Mouse (Mus musculus) frontal cortex, postnatal 25 days (tissue): Measurements from ENCODE around the gene Fbxl17.

Source experiments
- DNase-seq, 2 experiments: peaks; one replicate each; pipeline ENCODE4 v3.0.0; 2022; ENCODE audit warnings: low spot score in 2 of 2

The Fbxl17 gene

DNA sequence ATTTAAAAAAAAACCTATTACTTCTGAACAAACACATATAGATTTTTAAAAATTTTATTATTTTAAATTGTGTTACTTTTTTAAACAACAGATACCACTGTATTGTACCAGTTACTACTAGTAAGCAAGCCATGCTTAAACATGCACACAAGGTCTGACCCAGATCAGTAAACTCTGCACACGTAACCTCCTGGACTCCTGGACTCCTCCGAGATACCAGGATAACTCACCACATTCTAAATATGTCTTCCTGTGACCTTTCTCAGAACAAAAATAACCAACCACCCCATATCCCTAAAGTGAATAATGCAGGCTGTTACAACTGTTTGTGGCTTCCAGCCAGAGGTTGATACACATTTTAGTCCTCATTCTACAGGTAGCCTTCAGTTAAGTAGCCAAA lies 170.9 kb downstream of the Fbxl17 start:
- no peak for DNase-seq

DNA sequence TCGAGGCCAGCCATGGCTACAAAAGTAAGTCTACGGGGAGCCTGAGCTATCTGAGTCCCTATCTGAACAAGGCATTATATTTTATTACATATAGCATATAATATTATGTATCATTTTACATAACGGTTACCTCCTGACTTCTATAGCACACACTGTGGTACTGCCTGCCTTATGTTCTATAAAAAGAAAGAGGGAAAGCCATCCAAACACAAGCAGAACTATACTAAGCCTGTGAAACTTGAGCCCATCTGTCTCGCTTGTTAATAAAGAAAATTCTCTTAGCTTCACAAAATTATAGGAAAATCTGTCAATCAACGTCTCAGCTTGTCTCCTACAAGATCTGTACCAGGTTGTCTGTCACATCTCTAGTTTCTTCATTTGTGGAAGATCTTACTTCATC lies 173.6 kb downstream of the Fbxl17 start:
- DNase-seq = no peak

DNA sequence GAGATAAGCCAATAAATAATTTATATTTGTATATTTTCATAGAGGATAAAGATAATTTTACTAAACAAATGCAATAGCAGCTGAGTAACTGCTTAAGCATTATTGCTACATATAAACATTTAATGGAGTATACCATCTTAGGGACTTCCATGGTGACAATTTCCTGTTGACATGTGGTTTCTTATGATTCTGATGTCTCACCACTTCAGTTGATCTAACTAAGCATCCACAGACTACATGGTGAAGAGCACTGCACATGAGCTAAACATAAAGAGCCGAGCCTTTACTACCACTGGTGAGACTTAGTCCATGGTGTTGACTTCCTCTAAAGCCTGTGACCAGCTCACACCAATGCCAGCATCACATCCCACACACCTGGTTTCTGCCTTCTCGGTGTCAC lies 175.1 kb downstream of the Fbxl17 start:
- DNase-seq = no peak

DNA sequence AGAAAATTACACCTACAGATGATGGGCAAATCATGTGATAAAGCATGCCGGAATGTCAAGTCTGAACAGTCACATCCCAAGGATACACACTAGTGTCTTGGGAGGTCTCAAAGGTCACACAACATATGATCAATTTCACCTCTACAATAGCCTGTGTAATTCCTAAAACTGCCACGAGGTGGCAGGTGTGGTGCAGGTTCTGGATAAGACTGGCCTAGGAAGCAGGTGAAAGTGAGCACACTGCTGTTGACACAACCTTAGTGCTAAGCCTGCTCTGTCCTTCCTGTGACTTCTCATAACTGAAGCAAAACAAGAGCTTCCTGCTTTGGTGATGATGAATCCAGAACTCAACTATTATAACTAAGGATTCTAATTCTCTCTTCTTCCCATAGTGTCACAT lies 175.8 kb downstream of the Fbxl17 start:
- DNase-seq = peak; percentile 54 to 65

DNA sequence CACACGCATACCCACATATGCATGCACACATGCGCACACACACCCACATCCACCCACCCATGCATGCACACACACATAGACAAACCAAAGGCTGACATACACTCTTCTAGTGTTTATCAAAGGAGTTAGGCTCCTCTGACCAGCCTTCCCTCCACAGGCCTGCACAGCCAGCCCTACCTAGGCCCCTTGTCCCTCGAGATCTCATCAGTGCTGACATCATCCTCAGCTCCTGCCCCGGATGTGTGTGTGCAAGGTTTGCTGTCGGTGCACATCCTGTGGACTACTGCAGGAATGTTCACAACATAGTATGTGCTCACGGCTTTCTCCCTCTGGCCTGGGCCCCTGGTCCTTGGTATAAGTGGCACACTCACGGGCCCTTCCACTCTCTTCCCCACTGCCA lies 177.0 kb downstream of the Fbxl17 start:
- DNase-seq = no peak

DNA sequence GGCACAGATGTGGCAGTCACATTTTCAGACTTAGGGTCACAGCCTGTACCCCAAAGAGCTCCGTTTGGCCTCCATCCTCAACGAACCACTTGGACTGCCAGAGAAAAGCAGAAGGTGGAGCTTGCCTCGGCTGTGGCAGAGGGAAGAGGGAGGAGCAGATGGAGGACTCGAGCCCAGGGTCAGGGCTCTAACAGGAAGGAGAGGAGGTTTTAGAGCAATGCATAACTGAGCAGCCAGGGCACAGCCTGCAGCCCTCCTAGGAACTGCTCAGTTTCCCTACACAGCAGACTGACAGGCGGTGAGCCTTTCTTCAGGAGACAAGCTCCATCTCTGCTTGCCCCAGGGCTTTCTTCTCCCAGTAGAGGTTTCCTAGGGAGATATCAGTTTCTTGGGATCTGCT lies 178.5 kb downstream of the Fbxl17 start:
- DNase-seq = no peak

DNA sequence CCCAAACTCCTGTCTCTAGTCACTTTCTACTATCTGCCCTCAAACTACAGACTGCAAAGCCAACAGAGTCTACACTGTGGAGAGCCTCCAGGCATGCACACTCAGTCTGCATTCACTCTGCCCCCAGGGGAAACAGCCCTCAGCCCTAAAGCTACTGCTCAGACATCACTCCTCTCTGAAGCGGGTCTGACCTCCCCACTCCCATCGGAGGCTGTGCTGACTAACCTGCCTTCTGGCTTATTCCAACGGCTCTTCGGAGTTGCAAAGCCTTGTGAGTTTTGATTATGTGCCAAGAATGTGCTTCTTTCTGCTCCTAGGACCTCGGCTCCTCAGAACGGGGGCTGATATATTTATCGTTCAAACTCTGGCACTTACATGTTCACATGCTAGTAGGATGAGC lies 182.3 kb downstream of the Fbxl17 start:
- no peak for DNase-seq

DNA sequence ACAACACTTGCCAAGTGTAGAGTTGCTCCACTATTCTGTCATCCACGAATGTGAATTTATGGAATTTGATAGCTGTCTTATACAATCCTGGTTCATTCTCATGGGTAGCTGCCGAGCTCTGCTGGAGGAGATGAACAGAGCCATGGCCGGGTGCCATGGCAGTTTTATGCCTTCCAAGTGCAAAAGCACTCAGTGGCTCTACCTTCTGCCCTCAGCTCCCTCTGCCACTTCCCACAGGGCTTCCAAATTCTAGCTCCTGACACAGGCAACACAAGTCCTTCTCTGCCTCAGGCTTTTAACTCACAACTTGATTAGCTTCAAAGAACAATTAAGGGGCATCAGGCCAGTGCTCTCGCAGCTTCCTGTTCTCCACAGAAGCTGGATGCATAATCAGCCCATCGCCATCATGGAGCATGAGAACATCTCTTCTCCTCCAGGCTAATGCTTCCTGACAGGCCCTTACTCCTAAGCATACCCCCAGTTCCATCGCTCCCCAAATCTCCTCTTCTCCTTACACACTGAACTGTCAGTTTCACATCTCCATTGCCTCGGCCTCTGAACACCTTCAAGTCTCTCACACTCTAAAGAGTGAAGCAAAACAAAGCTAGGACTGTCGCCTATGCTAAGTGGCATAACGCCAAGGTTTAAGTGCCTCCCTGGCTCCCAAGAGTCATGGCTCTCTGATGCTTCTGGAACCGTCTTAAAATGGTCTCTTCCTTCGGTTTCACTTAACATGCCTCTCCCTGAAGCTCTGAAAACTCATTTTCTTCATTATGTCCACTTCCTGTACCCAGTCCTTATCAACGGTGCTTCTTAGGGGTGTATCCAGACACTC lies 184.0 kb downstream of the Fbxl17 start:
- DNase-seq = no peak

DNA sequence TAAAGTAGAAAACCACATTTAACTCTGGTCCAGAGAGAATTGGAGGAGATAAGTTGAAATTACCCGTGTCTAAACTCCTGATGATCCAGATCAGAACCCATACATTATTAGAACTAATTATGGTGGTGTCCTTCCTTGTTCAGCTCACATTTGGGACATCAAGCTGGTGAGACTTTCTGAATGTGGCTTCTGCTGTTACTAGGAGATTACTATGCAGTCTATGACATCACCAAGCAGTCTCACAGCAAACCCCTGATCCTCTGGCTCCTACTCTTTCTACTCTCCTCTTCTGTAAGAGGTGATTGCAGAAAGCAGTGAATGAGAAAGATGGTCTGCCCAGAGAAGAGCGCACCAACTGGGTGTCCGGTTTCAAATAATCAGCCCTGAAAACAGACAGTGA lies 187.0 kb downstream of the Fbxl17 start:
- DNase-seq = no peak

DNA sequence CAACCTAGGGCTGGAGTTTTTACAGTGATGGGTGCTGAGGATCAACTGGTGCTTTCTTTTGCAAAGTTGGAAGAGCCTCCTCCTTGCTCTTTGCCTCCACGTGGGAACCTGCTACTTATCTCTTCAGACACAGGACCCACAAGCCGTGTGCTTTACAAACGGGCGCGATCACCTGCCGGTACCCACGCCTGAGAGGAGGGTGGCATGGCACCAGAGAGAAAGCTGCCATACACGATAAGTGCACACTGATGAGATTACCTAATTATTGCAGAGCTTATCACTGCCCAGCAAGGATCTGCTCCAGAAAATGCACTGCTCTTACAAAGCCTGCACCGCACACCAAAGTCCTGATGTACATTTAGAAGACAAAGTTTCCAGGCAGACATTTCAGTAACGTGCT lies 187.5 kb downstream of the Fbxl17 start:
- DNase-seq = no peak

DNA sequence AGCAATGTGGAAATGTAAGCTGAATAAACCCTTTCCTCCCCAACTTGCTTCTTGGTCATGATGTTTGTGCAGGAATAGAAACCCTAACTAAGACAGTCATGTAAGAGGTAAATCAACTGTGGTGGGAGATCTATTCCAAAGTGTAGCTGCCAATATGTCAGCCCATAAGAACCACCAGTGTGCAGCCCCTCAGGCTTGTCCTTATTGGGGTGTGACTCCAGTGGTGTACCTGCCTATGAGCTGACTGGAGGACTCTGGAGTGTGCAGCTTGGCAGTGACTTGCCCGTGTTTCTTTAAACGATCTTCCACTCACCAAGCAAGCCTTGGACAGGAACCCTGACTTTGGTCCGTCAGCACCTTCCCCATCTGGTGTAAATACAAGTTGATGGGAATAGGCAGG lies 188.2 kb downstream of the Fbxl17 start:
- DNase-seq = no peak

DNA sequence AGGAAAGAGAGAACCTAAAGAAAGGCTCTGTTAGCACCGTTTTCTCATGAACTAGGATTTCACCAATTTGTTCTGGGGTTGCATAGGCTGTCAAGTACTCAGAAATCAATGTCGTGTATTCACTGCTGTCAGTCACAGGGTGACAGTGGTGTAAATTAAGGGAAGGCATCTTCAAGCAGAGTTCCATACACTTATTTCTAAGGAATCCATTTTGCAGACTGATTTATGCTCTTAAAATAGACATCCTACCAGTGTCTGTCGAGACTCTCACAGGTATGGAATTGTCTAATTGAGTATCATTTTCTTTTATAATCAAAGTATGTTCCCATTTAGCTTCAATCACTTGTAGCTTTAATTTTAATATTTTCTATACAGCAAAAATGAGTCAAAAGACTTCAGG lies 189.8 kb downstream of the Fbxl17 start:
- DNase-seq = no peak

DNA sequence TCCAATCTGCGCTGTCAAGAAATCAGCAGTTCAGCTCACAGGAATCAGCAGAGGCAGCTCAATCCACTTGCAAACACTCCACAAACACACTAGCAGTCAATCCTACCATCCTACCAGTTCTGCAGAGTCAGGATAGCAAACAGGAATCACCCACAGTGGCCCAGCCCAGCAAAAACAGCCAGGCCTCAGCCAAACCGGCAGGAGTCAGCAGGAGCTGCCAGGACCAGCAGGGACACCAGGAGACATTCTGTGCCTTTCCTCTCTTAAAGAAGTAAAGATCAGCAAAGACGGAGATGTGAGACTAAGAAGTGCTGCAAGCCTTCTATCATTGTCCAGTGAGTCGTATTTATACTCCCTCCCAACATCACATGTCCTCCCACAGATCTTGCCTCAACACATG lies 196.0 kb downstream of the Fbxl17 start:
- DNase-seq = no peak

DNA sequence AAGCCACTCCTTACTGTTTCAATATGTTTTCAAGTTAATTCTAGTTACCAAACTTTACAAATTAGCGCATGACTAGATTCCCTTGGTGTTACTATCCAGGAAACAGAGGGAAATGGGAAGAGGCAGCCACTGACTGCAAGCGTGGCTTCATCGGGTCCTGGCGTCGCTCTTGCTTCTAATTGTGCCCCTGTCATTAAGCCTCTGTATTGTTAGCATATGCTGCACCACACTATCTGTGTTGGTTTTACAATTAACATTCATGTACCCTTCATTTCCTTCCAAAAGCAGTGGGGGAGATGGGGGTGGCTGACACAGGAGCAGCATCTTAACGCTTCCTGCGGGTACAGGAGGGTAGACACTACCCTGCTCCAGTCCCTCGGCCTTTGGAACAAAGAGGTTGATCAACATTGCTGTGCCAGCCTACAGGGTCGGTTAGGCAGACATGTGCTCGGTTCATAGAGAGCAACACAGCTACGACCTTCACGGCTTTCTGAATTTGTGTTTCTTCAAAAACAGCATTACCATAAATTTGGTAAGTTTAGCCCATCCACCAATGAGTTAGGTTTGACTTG lies 197.9 kb downstream of the Fbxl17 start:
- DNase-seq = no peak

DNA sequence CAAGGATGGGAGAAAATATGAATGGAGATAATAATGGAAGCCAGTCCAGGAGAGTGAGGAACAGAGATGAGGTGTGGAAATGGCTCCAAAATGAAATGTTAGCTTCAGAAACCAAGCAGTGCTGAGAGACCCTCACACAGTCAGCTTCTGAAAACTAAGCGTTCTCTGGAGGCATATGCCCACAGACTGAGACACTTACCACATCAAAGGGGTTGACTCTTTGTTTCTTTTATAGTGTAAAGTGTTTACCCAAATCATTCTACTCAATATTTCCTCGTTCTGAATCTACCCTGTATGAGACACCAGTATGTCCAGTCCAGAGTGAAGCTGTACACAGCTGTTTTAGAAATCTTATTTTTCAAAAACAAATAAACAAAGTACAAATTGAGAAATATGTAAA lies 204.3 kb downstream of the Fbxl17 start:
- no peak for DNase-seq

DNA sequence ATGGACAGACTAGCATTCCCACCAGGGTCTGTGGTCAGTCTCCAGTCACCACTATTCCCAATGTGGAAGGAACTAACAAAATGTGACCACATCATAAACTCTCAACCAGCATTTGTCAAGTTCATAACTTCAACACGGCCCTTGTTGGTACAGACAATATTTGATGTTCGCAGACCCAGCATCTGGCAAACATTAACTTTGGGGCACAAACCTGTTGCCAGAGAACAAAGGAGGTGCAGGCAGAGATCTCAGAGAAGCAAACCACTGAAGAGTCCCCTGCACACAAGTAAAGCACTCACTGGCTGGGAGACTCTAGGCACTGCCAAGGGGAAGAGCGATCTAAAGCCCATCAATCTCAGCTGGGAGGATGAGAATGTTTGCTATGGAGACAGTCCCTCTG lies 204.9 kb downstream of the Fbxl17 start:
- no peak for DNase-seq

DNA sequence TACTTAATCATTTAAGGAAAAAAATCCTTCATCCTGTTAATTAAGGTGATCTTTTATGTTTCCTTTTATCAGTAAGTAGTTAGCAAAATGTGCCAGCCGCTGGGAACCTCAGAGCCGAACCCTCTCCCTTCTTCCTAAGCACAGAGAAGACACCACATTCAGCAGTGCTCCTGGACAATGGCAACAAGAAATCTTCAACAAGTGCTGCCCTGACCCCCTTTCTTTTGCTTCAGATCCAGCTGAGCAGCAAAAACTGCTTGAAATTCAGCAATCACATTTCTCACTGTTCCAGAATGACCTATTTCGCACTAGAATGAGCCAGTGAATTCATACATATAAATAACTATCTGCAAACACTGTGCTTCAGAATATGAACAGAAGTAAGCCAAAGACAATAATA lies 205.8 kb downstream of the Fbxl17 start:
- no peak for DNase-seq

DNA sequence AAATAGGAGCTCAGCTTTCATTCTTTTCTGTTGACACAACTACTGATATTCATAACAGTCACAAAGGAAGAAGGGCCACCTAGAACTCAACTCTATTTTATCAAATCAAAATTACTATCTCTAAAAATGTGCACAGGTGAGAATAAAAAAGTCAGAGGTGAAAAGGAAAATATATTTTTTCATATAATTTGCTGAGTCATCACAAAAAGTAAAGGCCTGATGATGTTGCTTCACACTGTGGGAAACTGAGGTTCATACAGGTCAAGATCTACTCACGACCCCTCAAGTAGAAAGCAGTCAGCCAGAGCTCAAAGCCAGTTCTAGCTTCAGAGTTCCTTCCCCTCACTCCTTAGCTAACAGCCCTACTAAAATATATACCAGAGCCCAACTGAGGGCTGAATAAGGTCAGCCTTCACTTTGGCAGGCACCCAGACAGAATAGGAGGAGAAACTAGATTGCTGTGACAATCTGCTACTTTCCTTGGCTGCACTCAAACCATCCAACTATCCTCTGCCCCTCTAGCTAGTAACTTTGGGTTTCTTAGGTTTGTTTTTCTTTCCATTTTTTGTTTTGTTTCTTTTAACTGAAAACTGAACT lies 210.4 kb downstream of the Fbxl17 start:
- no peak for DNase-seq

DNA sequence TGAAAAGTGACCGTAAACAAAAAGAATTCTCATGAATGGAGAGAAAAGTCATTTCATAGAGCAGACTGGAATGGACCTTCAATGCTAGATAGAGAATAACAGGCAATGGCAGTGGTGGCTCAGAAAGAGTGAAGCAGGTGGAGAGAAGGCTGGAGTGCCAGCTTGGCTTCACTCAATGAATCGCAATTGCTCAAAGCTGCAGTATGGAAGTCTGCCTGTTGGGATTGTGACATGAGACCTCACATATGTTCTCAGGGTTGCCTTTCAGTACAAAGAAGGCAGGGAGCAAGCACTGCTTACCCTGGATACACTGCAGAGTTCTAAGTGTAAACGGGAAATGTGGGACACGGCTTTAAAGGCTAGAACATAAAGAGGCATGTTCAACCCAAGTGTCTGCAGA lies 211.0 kb downstream of the Fbxl17 start:
- DNase-seq = no peak

DNA sequence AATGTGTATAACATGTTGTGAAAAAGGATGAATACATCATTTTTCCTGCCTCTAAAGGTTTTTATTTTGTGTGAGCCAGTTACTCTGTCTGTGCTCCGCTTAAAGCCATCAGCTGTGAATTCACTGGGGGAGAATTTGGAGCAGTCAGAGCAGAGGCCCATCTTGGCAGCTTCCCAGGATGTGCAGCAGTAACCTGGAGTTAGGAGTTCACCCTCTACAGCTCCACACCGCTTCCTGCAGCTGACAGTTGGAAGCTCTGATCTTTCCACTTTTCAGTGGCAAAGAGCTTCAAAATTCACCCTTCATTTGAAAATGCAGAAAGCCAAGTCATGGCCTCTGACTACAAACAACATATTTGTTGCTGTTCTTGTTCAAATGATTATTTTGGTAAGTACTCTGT lies 212.4 kb downstream of the Fbxl17 start:
- DNase-seq = no peak

DNA sequence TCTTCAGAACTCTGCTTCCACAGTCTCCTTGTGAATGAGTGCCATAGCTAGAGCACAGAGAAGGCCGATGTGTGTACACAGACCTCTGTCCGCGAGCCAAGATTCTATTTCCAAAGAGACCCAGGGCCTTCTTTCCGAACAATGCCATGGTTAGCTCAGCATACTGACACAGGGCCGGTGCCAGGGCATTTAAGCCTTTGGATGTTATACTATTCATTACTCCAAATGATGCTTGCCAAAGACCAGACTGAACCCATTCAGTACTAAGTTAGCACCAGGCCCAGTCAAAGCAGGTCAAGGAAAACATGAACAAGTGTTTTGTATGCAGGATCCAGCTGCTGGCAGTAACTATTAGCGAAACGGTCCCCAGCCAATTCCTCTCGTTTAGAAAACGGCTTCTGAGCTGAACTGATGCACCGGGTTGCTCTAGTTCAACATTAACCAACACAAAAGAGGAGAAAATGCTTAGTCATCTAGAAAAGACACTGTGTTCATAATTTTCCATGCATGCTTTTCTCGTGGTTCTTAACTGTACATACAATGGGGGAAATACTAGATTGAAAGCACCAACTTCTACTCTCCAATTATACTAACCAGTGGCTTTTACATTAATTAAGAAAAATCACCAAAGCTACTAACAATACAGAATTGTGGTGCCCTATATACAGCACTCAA lies 214.4 kb downstream of the Fbxl17 start:
- DNase-seq = peak; percentile 36 to 45

DNA sequence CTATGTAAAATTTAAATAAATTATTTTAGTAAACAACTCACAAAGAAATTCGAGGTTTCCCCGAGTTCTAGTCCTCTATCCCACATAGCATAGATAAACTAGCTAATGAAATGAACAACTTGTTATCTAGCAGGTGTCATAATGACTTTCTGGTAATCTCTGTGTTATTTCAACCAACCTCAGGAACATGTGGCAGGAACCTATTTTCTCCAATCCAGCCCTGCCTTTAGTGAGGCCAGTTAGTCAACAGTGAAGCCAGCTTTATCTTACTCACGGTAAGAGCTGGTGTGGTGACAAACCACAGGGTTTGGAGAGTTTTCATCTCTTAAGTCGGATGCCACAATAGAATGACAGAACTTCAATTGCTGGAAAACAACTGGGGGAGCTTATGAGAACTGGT lies 215.7 kb downstream of the Fbxl17 start:
- DNase-seq = no peak

DNA sequence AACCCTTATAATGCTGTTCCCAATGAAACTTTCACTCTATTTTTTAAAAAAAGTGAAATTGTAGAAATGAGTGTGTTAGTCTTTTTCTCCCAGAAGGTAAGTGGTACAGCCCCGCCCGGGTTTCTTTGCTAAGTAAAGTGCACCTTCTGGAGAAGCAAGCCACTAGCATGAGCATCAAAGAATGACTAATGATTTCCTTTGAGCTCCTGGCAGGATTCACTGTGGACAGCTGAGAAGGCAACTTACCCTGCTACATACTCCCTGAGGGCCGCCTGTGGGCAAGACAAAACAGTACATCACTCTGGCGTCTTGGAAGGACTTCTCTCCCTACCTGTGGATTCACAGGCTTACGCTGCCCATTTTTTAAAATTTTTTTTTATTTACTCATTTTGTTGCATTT lies 217.8 kb downstream of the Fbxl17 start:
- DNase-seq = no peak
